Mouse (Mus musculus): ENCODE measurements around the gene Fggy. TPM values are rescaled to one million over a fixed set of nuclear protein-coding genes. Genes with fewer than 3 reads are reported as not detected.

Fggy gene
- total and polyA plus RNA-seq, 3 experiments = not detected

DNA sequence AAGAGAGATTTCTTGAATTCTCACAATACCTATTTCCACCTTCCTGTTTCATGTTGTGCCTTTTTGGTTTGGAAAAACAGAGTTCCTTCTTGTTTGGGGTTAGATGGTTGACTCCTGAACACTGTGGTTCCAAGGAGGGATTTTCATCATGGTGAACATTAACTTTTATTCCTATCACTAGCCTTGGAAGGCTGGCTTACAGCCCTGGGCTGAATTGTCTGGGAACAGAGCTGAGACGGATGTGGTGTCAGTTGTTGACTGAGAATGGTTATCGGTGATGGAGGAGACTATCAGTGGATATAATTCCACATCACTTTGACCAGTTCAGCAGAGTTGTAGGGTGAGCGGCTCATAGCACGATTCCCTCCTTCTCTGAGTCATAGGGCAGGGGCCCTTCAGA is 178.7 kb downstream of the Fggy start:
- Histone ChIP-seq H3K9me3 (replicated peaks; ENCODE audit: insufficient read depth, low read length) (no peaks in the 10 kb centered on the region), H3K4me3 (ENCODE audit: control insufficient read depth in 1 of 2, insufficient read depth in 1 of 2, low read depth in 2 of 2, low read length in 2 of 2) (no peak overlapping the region), H3K27me3 (ENCODE audit: control insufficient read depth in 1 of 2, insufficient read depth in 2 of 2, low read length in 2 of 2) (no peaks in the 10 kb centered on the region), H3K36me3 (ENCODE audit: control insufficient read depth in 1 of 2, insufficient read depth in 2 of 2, low read length in 2 of 2) (no peaks in the 10 kb centered on the region), H3K9ac (ENCODE audit: control insufficient read depth, low read depth, low read length, poor library complexity, severe bottlenecking) (no peak overlapping the region), H3K79me2 (ENCODE audit: control insufficient read depth, insufficient read depth, low read length, poor library complexity) (no peaks in the 10 kb centered on the region), H3K4me1 (ENCODE audit: control insufficient read depth in 1 of 2, insufficient read depth in 2 of 2, low read length in 2 of 2) (no peaks in the 10 kb centered on the region), H3K27ac (ENCODE audit: control insufficient read depth, low read depth, low read length) (no peak overlapping the region)
- no peak for TF ChIP-seq GATA1 (IDR thresholded peaks at IDR 0.05; ENCODE audit: low read depth, low read length)
- TF ChIP-seq MAZ (IDR thresholded peaks at IDR 0.05; ENCODE audit: low read depth, low read length) = no peak
- no peak for TF ChIP-seq SIN3A (IDR thresholded peaks at IDR 0.05; ENCODE audit: low read length)
- no peak for TF ChIP-seq MYC (IDR thresholded peaks at IDR 0.05; ENCODE audit: low read depth, low read length)
- no peak for TF ChIP-seq POLR2AphosphoS5 (IDR thresholded peaks at IDR 0.05; ENCODE audit: borderline replicate concordance, low read depth, low read length)
- no peak for TF ChIP-seq SMC3 (IDR thresholded peaks at IDR 0.05; ENCODE audit: low read depth, low read length)
- TF ChIP-seq MEF2A (IDR thresholded peaks at IDR 0.05; ENCODE audit: extremely low read depth, insufficient replicate concordance, low read depth, low read length, poor library complexity, severe bottlenecking) = no peak
- no peak for TF ChIP-seq ETS1 (IDR thresholded peaks at IDR 0.05; ENCODE audit: low read depth, low read length)
- no peak for TF ChIP-seq USF1 (IDR thresholded peaks at IDR 0.05; ENCODE audit: low read depth, low read length)
- no peak for TF ChIP-seq MXI1 (IDR thresholded peaks at IDR 0.05; ENCODE audit: low read depth, low read length)
- no peak for TF ChIP-seq MYB (IDR thresholded peaks at IDR 0.05; ENCODE audit: low read depth, low read length)
- no peak for TF ChIP-seq TAL1 (IDR thresholded peaks at IDR 0.05; ENCODE audit: low read length)
- no peak for TF ChIP-seq RCOR1 (IDR thresholded peaks at IDR 0.05; ENCODE audit: low read depth, low read length)
- no peak for TF ChIP-seq CHD1 (IDR thresholded peaks at IDR 0.05; ENCODE audit: low read depth, low read length)
- no peak for TF ChIP-seq HCFC1 (IDR thresholded peaks at IDR 0.05; ENCODE audit: low read depth, low read length)
- no peak for DNase-seq (ENCODE audit: low read depth, low spot score)

DNA sequence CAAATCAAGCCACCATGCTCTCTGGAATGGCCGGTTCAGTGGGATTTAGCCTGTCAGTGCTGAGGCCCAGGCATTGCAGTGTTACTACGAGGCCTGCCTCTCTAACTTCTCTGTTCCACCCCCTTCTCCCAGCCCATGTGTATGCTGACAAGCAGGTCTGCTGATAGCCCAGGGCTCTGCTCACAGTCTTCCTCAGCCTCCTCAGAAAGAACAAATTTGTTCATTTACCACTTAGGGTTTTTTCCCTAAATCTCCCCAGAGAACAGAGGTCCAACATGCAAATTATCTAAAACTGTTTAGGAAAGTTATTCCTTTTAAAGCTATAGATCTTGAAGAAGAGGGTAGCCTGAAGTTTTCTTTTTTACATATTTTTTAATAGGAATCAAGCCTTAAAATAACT is 179.4 kb downstream of the Fggy start:
- Histone ChIP-seq H3K9me3 (replicated peaks; ENCODE audit: insufficient read depth, low read length) (no peaks in the 10 kb centered on the region), H3K36me3 (ENCODE audit: control insufficient read depth in 1 of 2, insufficient read depth in 2 of 2, low read length in 2 of 2) (no peaks in the 10 kb centered on the region), H3K4me3 (ENCODE audit: control insufficient read depth in 1 of 2, insufficient read depth in 1 of 2, low read depth in 2 of 2, low read length in 2 of 2) (no peak overlapping the region), H3K4me1 (ENCODE audit: control insufficient read depth in 1 of 2, insufficient read depth in 2 of 2, low read length in 2 of 2) (no peaks in the 10 kb centered on the region), H3K9ac (ENCODE audit: control insufficient read depth, low read depth, low read length, poor library complexity, severe bottlenecking) (no peak overlapping the region), H3K27ac (ENCODE audit: control insufficient read depth, low read depth, low read length) (no peak overlapping the region), H3K79me2 (ENCODE audit: control insufficient read depth, insufficient read depth, low read length, poor library complexity) (no peaks in the 10 kb centered on the region), H3K27me3 (ENCODE audit: control insufficient read depth in 1 of 2, insufficient read depth in 2 of 2, low read length in 2 of 2) (no peaks in the 10 kb centered on the region)
- TF ChIP-seq SIN3A (IDR thresholded peaks at IDR 0.05; ENCODE audit: low read length) = no peak
- TF ChIP-seq NELFE (IDR thresholded peaks at IDR 0.05; ENCODE audit: low read depth, low read length) = no peak
- no peak for TF ChIP-seq CHD1 (IDR thresholded peaks at IDR 0.05; ENCODE audit: low read depth, low read length)
- TF ChIP-seq MEF2A (IDR thresholded peaks at IDR 0.05; ENCODE audit: extremely low read depth, insufficient replicate concordance, low read depth, low read length, poor library complexity, severe bottlenecking) = no peak
- TF ChIP-seq CHD2 (IDR thresholded peaks at IDR 0.05; ENCODE audit: low read length) = no peak
- no peak for TF ChIP-seq SMC3 (IDR thresholded peaks at IDR 0.05; ENCODE audit: low read depth, low read length)
- no peak for TF ChIP-seq POLR2AphosphoS5 (IDR thresholded peaks at IDR 0.05; ENCODE audit: borderline replicate concordance, low read depth, low read length)
- TF ChIP-seq MXI1 (IDR thresholded peaks at IDR 0.05; ENCODE audit: low read depth, low read length) = no peak
- TF ChIP-seq ZNF384 (IDR thresholded peaks at IDR 0.05; ENCODE audit: low read depth, low read length) = no peak
- TF ChIP-seq TAL1 (IDR thresholded peaks at IDR 0.05; ENCODE audit: low read length) = no peak
- TF ChIP-seq ZKSCAN1 (IDR thresholded peaks at IDR 0.05; ENCODE audit: low read depth, low read length) = no peak
- DNase-seq (ENCODE audit: low read depth, low spot score) = no peak
